Mouse (Mus musculus): ENCODE measurements around the gene Arfgap3. TPM values are rescaled to one million over a fixed set of nuclear protein-coding genes. Genes with fewer than 3 reads are reported as not detected.

Gene Arfgap3
- polyA plus RNA-seq (2017; shearing (Covaris generic)): 10 to 100 TPM; 13.3 to 17.4 TPM

DNA sequence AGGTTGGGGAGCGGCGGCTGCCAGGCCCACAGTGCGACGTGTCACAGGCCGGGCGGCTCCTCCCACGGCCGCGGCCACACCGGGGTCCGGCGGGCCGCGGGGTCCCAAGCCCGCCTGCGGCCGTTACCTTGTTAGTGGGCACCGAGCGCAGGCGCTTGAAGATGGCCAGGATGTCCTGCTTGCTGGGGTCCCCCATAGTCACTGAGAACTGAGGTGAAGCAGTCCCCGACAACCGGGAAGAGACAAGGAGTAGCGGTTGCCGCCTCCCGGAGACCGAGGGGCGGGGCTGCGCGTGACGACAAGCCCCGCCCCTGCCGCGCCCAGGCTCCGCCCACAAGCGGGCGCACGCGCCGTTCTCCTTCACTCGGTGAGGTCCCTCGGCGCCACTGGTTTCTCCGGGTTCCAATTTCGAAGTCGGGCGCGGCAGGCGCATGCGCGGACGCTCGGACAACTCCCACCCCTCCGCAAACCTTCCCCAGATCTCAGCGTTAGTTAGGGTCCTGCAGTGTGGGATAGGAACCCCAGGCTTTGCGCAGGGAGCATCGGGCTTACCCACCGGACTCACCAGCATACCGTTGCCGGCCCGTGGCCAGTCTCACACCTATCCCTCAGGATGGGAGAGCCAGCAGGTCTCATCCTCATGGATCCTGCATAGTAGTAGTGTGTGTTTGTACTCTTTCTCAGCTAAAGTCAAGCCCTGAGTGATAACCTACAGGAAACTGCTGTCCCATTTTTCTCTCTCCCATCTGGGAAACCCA is at the start of gene Arfgap3:
Gene Arfgap3, minus strand, starts transcription at position 294 of the 758 bp plus-strand sequence.

DNA sequence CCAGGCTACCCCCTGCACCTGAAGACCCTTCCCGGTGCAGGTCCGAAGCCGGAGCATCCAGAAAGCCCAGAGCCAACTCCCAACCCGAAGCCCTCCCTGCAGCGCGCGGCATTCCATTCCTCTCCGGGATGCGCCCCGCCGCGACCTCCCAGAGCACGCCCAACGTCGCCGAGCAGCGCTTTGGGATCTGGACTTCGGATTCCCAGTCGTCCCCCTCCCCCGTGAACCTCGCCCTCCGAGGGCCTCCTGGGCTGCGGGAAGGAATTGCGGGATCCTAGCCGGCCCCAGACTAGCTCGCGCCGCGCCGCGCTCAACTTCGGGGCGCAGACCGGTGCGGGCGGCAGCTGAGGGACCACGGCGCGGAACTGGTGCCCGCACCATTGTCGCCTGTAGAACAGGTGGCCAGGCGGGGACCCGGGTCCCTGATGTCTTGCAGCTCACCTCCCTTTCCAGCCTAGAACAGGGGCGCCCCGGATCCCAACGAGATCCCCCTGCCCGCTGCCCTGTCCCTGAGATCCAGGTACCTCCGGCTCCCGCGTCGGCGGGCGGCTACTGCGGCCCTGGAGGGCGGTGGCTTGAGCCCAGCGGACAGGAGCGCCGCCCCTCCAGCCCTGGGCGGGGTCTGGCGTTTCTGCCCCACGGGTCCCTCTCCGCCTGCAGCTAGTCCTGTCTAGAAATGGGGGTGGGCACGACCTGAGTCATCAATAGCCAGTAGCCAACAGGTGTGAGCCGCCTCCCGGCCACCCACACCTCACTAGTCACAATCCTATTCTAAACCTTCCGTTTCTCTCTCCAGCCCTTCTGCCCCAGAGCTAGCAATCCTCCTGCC is 98.7 kb downstream of the Arfgap3 start, which contains the start of gene A4galt:
Gene A4galt, minus strand, starts transcription at position 599 of the 829 bp plus-strand sequence.

Other genes with a start within 250 kb of the Arfgap3 start
- 10 to 100 TPM; 69.9 to 85.8 TPM for gene Rrp7a, start 227.4 kb downstream of the Arfgap3 start, polyA plus RNA-seq (2017; shearing (Covaris generic))
- gene Poldip3, start 200.9 kb downstream of the Arfgap3 start, polyA plus RNA-seq (2017; shearing (Covaris generic)): 100 to 1,000 TPM; 130 to 138 TPM
- gene Cyb5r3, start 177.7 kb downstream of the Arfgap3 start, polyA plus RNA-seq (2017; shearing (Covaris generic)): 10 to 100 TPM; 95.0 to 98.4 TPM
- 1 to 10 TPM in 1 of 2 experiments, under 1 TPM in 1; 0.17 to 1.6 TPM for gene A4galt, start 98.5 kb downstream of the Arfgap3 start, polyA plus RNA-seq (2017; shearing (Covaris generic))
- 10 to 100 TPM; 45.7 to 55.2 TPM for gene Pacsin2, start 114.4 kb upstream of the Arfgap3 start, polyA plus RNA-seq (2017; shearing (Covaris generic))
- 10 to 100 TPM; 11.6 to 12.3 TPM for gene Ttll1, start 160.6 kb upstream of the Arfgap3 start, polyA plus RNA-seq (2017; shearing (Covaris generic))
- 1 to 10 TPM; 3.5 to 5.5 TPM for gene Bik, start 176.6 kb upstream of the Arfgap3 start, polyA plus RNA-seq (2017; shearing (Covaris generic))
- gene Tspo, start 213.3 kb upstream of the Arfgap3 start, polyA plus RNA-seq (2017; shearing (Covaris generic)): 100 to 1,000 TPM; 303 to 420 TPM
- 10 to 100 TPM; 23.3 to 28.5 TPM for gene Mcat, start 213.5 kb upstream of the Arfgap3 start, polyA plus RNA-seq (2017; shearing (Covaris generic))
- gene Ttll12, start 244.9 kb upstream of the Arfgap3 start, polyA plus RNA-seq (2017; shearing (Covaris generic)): 10 to 100 TPM; 15.8 to 36.5 TPM

Data from inflammation-experienced regulatory T-cells (primary cell).